29 mouse cellular contexts compared by ENCODE assay signal in genomic region chr5:30700361-30701000, GRCm38 (mm10). TPM values are rescaled to one million over a fixed set of nuclear protein-coding genes. Genes with fewer than 3 reads are reported as not detected.
A peak's percentile ranks its signal among the peaks of the same experiment; 100 is the strongest.
DNase-seq lines count a peak whose midpoint lies in the region; ATAC-seq and TF ChIP-seq lines count a peak whose summit lies in the region.
"Had no signal": no experiment of that assay in that cellular context is flagged by ENCODE, and none has a peak within 500 bp of the region (broad histone marks: within the 10 kb centered on the region; RNA-seq: fewer than 3 reads in every experiment).

No protein-coding gene starts in this region.

- H3K4me2 ChIP-seq in liver, embryonic 11.5 days: no peak overlapping the region
- H3K4me2 ChIP-seq: embryonic facial prominence, embryonic 12.5 days; embryonic facial prominence, embryonic 15.5 days; forebrain, embryonic 13.5 days; heart, embryonic 13.5 days; hindbrain, embryonic 12.5 days; hindbrain, embryonic 15.5 days; intestine, embryonic 15.5 days had no signal

- H3K79me2 ChIP-seq in MEL (ENCODE audit: control insufficient read depth, insufficient read depth, low read length, poor library complexity): no peaks in the 10 kb centered on the region

- H3K4me1 ChIP-seq in liver, embryonic 11.5 days (replicated peaks; ENCODE audit: control insufficient read depth, insufficient read depth, low read length): no peaks in the 10 kb centered on the region
- peaks cover 10 to 15% of the 10 kb centered on the region in 2 experiments for H3K4me1 ChIP-seq in MEL (ENCODE audit: control insufficient read depth in 1 of 2, insufficient read depth in 2 of 2, low read length in 2 of 2)
- H3K4me1 ChIP-seq: embryonic facial prominence, embryonic 12.5 days; embryonic facial prominence, embryonic 15.5 days; forebrain, embryonic 13.5 days; hindbrain, embryonic 15.5 days; intestine, embryonic 15.5 days had no signal

- no peak overlapping the region for H3K27ac ChIP-seq in liver, embryonic 11.5 days (ENCODE audit: low read depth, low read length)
- no peak overlapping the region for H3K27ac ChIP-seq in MEL (ENCODE audit: control insufficient read depth, low read depth, low read length)
- H3K27ac ChIP-seq: embryonic facial prominence, embryonic 12.5 days; embryonic facial prominence, embryonic 15.5 days; forebrain, embryonic 13.5 days; gastrocnemius, adult 2 months; heart, adult 2 months; heart, embryonic 13.5 days; hindbrain, embryonic 12.5 days; hindbrain, embryonic 15.5 days; intestine, embryonic 15.5 days had no signal

- no peaks in the 10 kb centered on the region for H3K36me3 ChIP-seq in liver, embryonic 11.5 days (ENCODE audit: control insufficient read depth, insufficient read depth, low read length)
- peaks cover 0 to 2% of the 10 kb centered on the region in 2 experiments; a peak in 2 of 4 replicates for H3K36me3 ChIP-seq in MEL (ENCODE audit: control insufficient read depth in 1 of 2, insufficient read depth in 2 of 2, low read length in 2 of 2)
- H3K36me3 ChIP-seq: embryonic facial prominence, embryonic 12.5 days; embryonic facial prominence, embryonic 15.5 days; forebrain, embryonic 10.5 days; heart, embryonic 10.5 days; heart, embryonic 13.5 days; hindbrain, embryonic 12.5 days; hindbrain, embryonic 15.5 days; intestine, embryonic 15.5 days had no signal

- no peak overlapping the region for H3K4me3 ChIP-seq in liver, embryonic 11.5 days (ENCODE audit: low read depth, low read length)
- no peak overlapping the region for H3K4me3 ChIP-seq in MEL (ENCODE audit: control insufficient read depth in 1 of 2, insufficient read depth in 1 of 2, low read depth in 2 of 2, low read length in 2 of 2)
- H3K4me3 ChIP-seq: embryonic facial prominence, embryonic 12.5 days; embryonic facial prominence, embryonic 15.5 days; erythroblast, embryonic 14.5 days; forebrain, embryonic 10.5 days; forebrain, embryonic 13.5 days; gastrocnemius, adult 2 months; heart, adult 2 months; heart, embryonic 10.5 days; heart, embryonic 13.5 days; hindbrain, embryonic 12.5 days; hindbrain, embryonic 15.5 days; intestine, embryonic 15.5 days had no signal

- no peak for TF ChIP-seq CTCF in MEL (IDR thresholded peaks at IDR 0.05 in 2 of 3, conservative IDR thresholded peaks at IDR 0.05 in 1 of 3; ENCODE audit: control insufficient read depth in 1 of 3, insufficient read depth in 1 of 3, low read depth in 2 of 3, low read length in 3 of 3, poor library complexity in 1 of 3, severe bottlenecking in 1 of 3)

- no peaks in the 10 kb centered on the region for H3K27me3 ChIP-seq in liver, embryonic 11.5 days (replicated peaks; ENCODE audit: control insufficient read depth, insufficient read depth, low read length)
- H3K27me3 ChIP-seq in MEL (ENCODE audit: control insufficient read depth in 1 of 2, insufficient read depth in 2 of 2, low read length in 2 of 2): peaks cover 13 to 24% of the 10 kb centered on the region in 2 experiments
- H3K27me3 ChIP-seq: forebrain, embryonic 13.5 days; hindbrain, embryonic 15.5 days had no signal

- TF ChIP-seq POLR2A in MEL (IDR thresholded peaks at IDR 0.05; ENCODE audit: control insufficient read depth in 1 of 2, insufficient read depth in 1 of 2, low read depth in 1 of 2, low read length in 2 of 2, poor library complexity in 1 of 2): no peak

- H3K9me3 ChIP-seq in liver, embryonic 11.5 days (ENCODE audit: control insufficient read depth, low read length): no peaks in the 10 kb centered on the region
- H3K9me3 ChIP-seq in MEL (replicated peaks; ENCODE audit: insufficient read depth, low read length): no peaks in the 10 kb centered on the region
- H3K9me3 ChIP-seq: embryonic facial prominence, embryonic 12.5 days; embryonic facial prominence, embryonic 15.5 days; forebrain, embryonic 10.5 days; forebrain, embryonic 13.5 days; heart, embryonic 10.5 days; heart, embryonic 13.5 days; hindbrain, embryonic 12.5 days; hindbrain, embryonic 15.5 days; intestine, embryonic 15.5 days had no signal

- DNase-seq in liver, embryonic 11.5 days (ENCODE audit: low spot score): no peak
- DNase-seq in liver (no peak), MEL (ENCODE audit: low read depth, low spot score) (peak; percentile 86)
- DNase-seq in cerebellum, adult 9-10 months: no peak
- DNase-seq: adrenal gland, postnatal 10 days; adrenal gland, postnatal 36 days; cerebellum, adult 18-20 months; cerebellum, adult 9-11 months; cerebellum, postnatal 25 days; gastrocnemius, adult 2 months; gastrocnemius, postnatal 14 days; heart, adult 2 months; heart, postnatal 14 days; heart, postnatal 4 days had no signal

- TF ChIP-seq RAD21 in MEL (IDR thresholded peaks at IDR 0.05; ENCODE audit: low read depth, low read length): no peak

- TF ChIP-seq EP300 in MEL (IDR thresholded peaks at IDR 0.05; ENCODE audit: low read depth in 1 of 2, low read length in 2 of 2): peak in 1 of 2 experiments; percentile 49; a peak in 1 of 4 replicates

- H3K9ac ChIP-seq in liver, embryonic 11.5 days (ENCODE audit: low read depth, low read length): no peak overlapping the region
- no peak overlapping the region for H3K9ac ChIP-seq in MEL (ENCODE audit: control insufficient read depth, low read depth, low read length, poor library complexity, severe bottlenecking)
- H3K9ac ChIP-seq: embryonic facial prominence, embryonic 12.5 days; embryonic facial prominence, embryonic 15.5 days; forebrain, embryonic 13.5 days; heart, embryonic 13.5 days; hindbrain, embryonic 12.5 days; hindbrain, embryonic 15.5 days; intestine, embryonic 15.5 days had no signal

- WGBS in liver, embryonic 11.5 days: 61% methylated on average over 8 of the region's 8 CpGs

- ATAC-seq in liver, embryonic 11.5 days (replicated peaks; ENCODE audit: low FRiP score): 0 out of 2 replicates have a peak, but pooled peaks have one; percentile 53
- ATAC-seq in erythroblast, adult 5-6 weeks (replicated peaks; ENCODE audit: low FRiP score, poor library complexity, severe bottlenecking): peak; percentile 62
- ATAC-seq in megakaryocyte-erythroid progenitor cell, adult 5-6 weeks (replicated peaks; ENCODE audit: low FRiP score, low TSS enrichment, poor library complexity, severe bottlenecking): peak; percentile 57
- ATAC-seq: CD4-positive, CD25-positive, alpha-beta regulatory T cell, adult 4 months; forebrain, embryonic 13.5 days; forebrain, embryonic 16.5 days; intestine, embryonic 15.5 days had no signal

TF ChIP-seq in MEL, 35 proteins besides CTCF, POLR2A, EP300 and RAD21:
- no peak for TF ChIP-seq UBTF (IDR thresholded peaks at IDR 0.05; ENCODE audit: borderline replicate concordance, insufficient read depth, low read depth, low read length)
- peak; percentile 78 for TF ChIP-seq TCF12 (IDR thresholded peaks at IDR 0.05; ENCODE audit: low read depth, low read length)
- TF ChIP-seq USF1 (IDR thresholded peaks at IDR 0.05; ENCODE audit: low read depth, low read length): no peak
- peak; percentile 64 for TF ChIP-seq TAL1 (IDR thresholded peaks at IDR 0.05; ENCODE audit: low read length)
- 0 out of 2 replicates have a peak, but pooled peaks have one; percentile 1 for TF ChIP-seq NELFE (IDR thresholded peaks at IDR 0.05; ENCODE audit: low read depth, low read length)
- peak; percentile 55 for TF ChIP-seq SIN3A (IDR thresholded peaks at IDR 0.05; ENCODE audit: low read length)
- TF ChIP-seq USF2 (IDR thresholded peaks at IDR 0.05; ENCODE audit: borderline replicate concordance in 1 of 2, insufficient read depth in 1 of 2, low read depth in 1 of 2, low read length in 2 of 2): no peak
- peak; percentile 66 for TF ChIP-seq GATA1 (IDR thresholded peaks at IDR 0.05; ENCODE audit: low read depth, low read length)

RNA-seq across cellular contexts. Expression of gene Dpysl5, which starts 10.9 kb away (rescaled TPM):
- 1.3 and 1.6 TPM in 2 replicates for polyA plus RNA-seq in liver, embryonic 11.5 days (2014; fragmentation: Nextera tagmentation; extraction: Ambion mirVana)
- not detected in 2 replicates for total RNA-seq in MEL (2012; rRNA removed)
- not detected for polyA plus RNA-seq in MEL (2012; ENCODE audit: insufficient read depth in 1 of 2, insufficient read length in 2 of 2, low read depth in 1 of 2, low replicate concordance in 2 of 2, missing spikeins in 1 of 2)
- not detected in 2 replicates for total RNA-seq in erythroblast, adult 5-6 weeks (2015; ENCODE audit: low replicate concordance)
- 0.09 TPM in 1 of 2 replicates, not detected in the other for total RNA-seq in erythroblast, adult 5-6 weeks (2017; ENCODE audit: low replicate concordance)
- total RNA-seq in megakaryocyte-erythroid progenitor cell, adult 5-6 weeks (2014; fragmentation: Nextera tagmentation): not detected in 2 replicates
- total RNA-seq in megakaryocyte-erythroid progenitor cell, adult 5-6 weeks (2017): not detected in 2 replicates
- total RNA-seq: common myeloid progenitor, adult 5-6 weeks had no signal
- polyA plus RNA-seq: CD4-positive, CD25-positive, alpha-beta regulatory T cell, adult 4 months; erythroblast, embryonic 14.5 days had no signal

RNA-seq across cellular contexts. Expression of gene Cenpa, which starts 33.9 kb away (rescaled TPM):
- polyA plus RNA-seq in liver, embryonic 11.5 days (2014; fragmentation: Nextera tagmentation; extraction: Ambion mirVana): 326 and 357 TPM in 2 replicates
- 341 and 345 TPM in 2 replicates for total RNA-seq in MEL (2012; rRNA removed)
- 100 to 1,000 TPM; 100 to 566 TPM for polyA plus RNA-seq in MEL (2012; ENCODE audit: insufficient read depth in 1 of 2, insufficient read length in 2 of 2, low read depth in 1 of 2, low replicate concordance in 2 of 2, missing spikeins in 1 of 2)
- total RNA-seq in erythroblast, adult 5-6 weeks (2015; ENCODE audit: low replicate concordance): 79.8 and 117 TPM in 2 replicates
- total RNA-seq in erythroblast, adult 5-6 weeks (2017; ENCODE audit: low replicate concordance): 67.2 and 74.4 TPM in 2 replicates
- 337 and 377 TPM in 2 replicates for total RNA-seq in megakaryocyte-erythroid progenitor cell, adult 5-6 weeks (2014; fragmentation: Nextera tagmentation)
- total RNA-seq in megakaryocyte-erythroid progenitor cell, adult 5-6 weeks (2017): 136 and 144 TPM in 2 replicates

RNA-seq across cellular contexts. Expression of gene Slc35f6, which starts 52.7 kb away (rescaled TPM):
- 17.6 and 18.6 TPM in 2 replicates for polyA plus RNA-seq in liver, embryonic 11.5 days (2014; fragmentation: Nextera tagmentation; extraction: Ambion mirVana)
- total RNA-seq in MEL (2012; rRNA removed): 15.7 and 18.0 TPM in 2 replicates
- 10 to 100 TPM in 1 of 2 experiments, not detected in 1; 32.4 TPM for polyA plus RNA-seq in MEL (2012; ENCODE audit: insufficient read depth in 1 of 2, insufficient read length in 2 of 2, low read depth in 1 of 2, low replicate concordance in 2 of 2, missing spikeins in 1 of 2)
- total RNA-seq in erythroblast, adult 5-6 weeks (2015; ENCODE audit: low replicate concordance): 4.4 and 16.7 TPM in 2 replicates
- total RNA-seq in erythroblast, adult 5-6 weeks (2017; ENCODE audit: low replicate concordance): 3.3 and 5.7 TPM in 2 replicates
- total RNA-seq in megakaryocyte-erythroid progenitor cell, adult 5-6 weeks (2014; fragmentation: Nextera tagmentation): 18.5 and 23.4 TPM in 2 replicates
- 6.8 and 8.9 TPM in 2 replicates for total RNA-seq in megakaryocyte-erythroid progenitor cell, adult 5-6 weeks (2017)
